Mouse (Mus musculus) duodenum, adult 2 months (tissue): ENCODE measurements around the gene Uchl3. TPM values are rescaled to one million over a fixed set of nuclear protein-coding genes. Genes with fewer than 3 reads are reported as not detected.

Source experiments
- polyA plus RNA-seq: library from polyadenylated mRNA; depleted of rRNA; stranded (reverse); fragments of >200 nt; gene quantifications from 2 replicates; pipeline ENCODE4 v1.2.3, GENCODE M21; 2012; ENCODE audit warnings: low replicate concordance; rRNA removed

Gene Uchl3
- polyA plus RNA-seq = 2.6 and 4.2 TPM in 2 replicates

GRCm38 (mm10) chr14:101653581-101654525 is at the start of gene Uchl3:
TSS of gene Uchl3 (plus strand) at chr14:101653967.

GRCm38 (mm10) chr14:101608519-101609368 is 45.0 kb upstream of the Uchl3 start, which contains the start of gene Tbc1d4:
TSS of gene Tbc1d4 (minus strand) at chr14:101609191.

GRCm38 (mm10) chr14:101640153-101640843 is 13.5 kb upstream of the Uchl3 start, which contains the start of gene Commd6:
TSS of gene Commd6 (minus strand) at chr14:101640686.

GRCm38 (mm10) chr14:101729237-101729971 is 75.6 kb downstream of the Uchl3 start, which contains the start of the genes Gm9922 and Lmo7:
TSS of gene Gm9922 (minus strand) at chr14:101729814.
TSS of gene Lmo7 (plus strand) at chr14:101729957.

Other genes with a start within 250 kb of the Uchl3 start
- 0.64 and 2.5 TPM in 2 replicates for gene Tbc1d4, start 44.8 kb upstream of the Uchl3 start, polyA plus RNA-seq
- 11.2 and 11.3 TPM in 2 replicates for gene Commd6, start 13.3 kb upstream of the Uchl3 start, polyA plus RNA-seq
- gene Gm9922, start 75.8 kb downstream of the Uchl3 start, polyA plus RNA-seq = 0.51 and 2.2 TPM in 2 replicates
- 102 and 159 TPM in 2 replicates for gene Lmo7, start 76.0 kb downstream of the Uchl3 start, polyA plus RNA-seq